Mouse (Mus musculus) liver, postnatal 0 days (tissue): ENCODE results near the gene Cd59b.

Source experiments
- CTCF ChIP-seq: sonication (generic); IDR thresholded peaks from 2 replicates; pipeline ENCODE4 v1.5.1; 2016; ENCODE audit warnings: antibody characterized with exemption, low read depth
- EP300 ChIP-seq: IDR thresholded peaks from 2 replicates; pipeline ENCODE4 v1.6.1; 2016; ENCODE audit warnings: antibody characterized with exemption, low read depth, mild to moderate bottlenecking

GRCm38 (mm10) chr2:104062665-104063064, 7.0 kb upstream of the Cd59b start:
- no peak for TF ChIP-seq CTCF
- no peak for TF ChIP-seq EP300
